Mouse (Mus musculus): ENCODE measurements around the gene Prkcg. TPM values are rescaled to one million over a fixed set of nuclear protein-coding genes. Genes with fewer than 3 reads are reported as not detected.
"Not testable (repeated sequence)": the region's sequence is repeated elsewhere in the genome, so short reads cannot be mapped to it uniquely, and the experiment has no call there.

Prkcg gene
- polyA plus RNA-seq, 1 experiment from 2014 or later, result 0.36 TPM

DNA sequence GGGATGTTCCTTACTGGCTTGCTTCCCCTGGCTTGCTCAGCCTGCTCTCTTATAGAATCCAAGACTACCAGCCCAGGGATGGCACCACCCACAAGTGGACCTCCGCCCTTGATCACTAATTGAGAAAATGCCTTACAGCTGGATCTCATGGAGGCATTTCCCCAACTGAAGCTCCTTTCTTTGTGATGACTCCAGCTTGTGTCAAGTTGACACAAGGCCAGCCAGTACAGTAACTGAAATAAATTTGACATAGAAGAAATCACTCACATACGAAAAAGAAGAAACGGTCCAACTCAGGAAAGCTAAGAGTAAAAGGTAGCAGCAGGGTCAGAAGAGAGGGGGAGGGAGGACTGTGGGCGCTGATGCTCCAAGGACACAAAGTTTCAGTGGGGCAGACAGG, 12.2 kb upstream of the Prkcg start:
- not testable (repeated sequence) for H3K36me3 ChIP-seq (replicated peaks); H3K27me3 ChIP-seq (replicated peaks; ENCODE audit: low read depth, poor library complexity, severe bottlenecking); H3K9me3 ChIP-seq; DNase-seq (ENCODE audit: low spot score); H3K4me3 ChIP-seq
- Histone ChIP-seq H3K4me1 (peaks cover 10% of the 10 kb centered on the region), H3K27ac (replicated peaks) (peak overlapping the region; percentile 44)
- 25% methylated on average over 4 of the region's 4 CpGs for WGBS

DNA sequence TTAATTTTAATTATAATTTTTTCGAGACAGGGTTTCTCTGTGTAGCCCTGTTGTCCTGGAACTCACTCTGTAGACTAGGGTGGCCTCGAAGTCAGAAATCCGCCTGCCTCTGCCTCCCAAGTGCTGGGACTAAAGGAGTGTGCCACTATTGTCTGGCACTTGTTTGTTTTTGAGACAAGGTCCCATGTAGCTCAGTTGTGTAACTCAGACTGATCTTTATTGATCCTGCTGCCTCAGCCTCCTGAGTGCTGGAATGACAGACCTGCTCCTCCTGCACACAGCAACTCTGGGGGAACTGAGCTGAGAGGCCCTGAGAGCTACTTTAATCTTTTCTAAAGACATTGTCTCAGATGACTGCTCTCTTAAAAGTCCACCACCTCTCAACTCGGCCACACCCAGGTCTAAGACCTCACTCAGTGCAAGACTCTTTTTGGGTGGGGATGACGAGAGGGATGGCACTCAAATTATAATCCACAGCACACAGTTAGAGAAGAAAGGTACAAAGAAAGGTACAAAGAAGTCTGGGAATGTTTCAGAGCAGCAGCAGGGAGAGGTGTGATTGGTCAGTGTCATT, 8.8 kb upstream of the Prkcg start:
- H3K9me3 ChIP-seq, result no peaks in the 10 kb centered on the region
- 76% methylated on average over 5 of the region's 5 CpGs for WGBS
- H3K27me3 ChIP-seq (replicated peaks; ENCODE audit: low read depth, poor library complexity, severe bottlenecking), result no peaks in the 10 kb centered on the region
- H3K4me1 ChIP-seq, result peaks cover 10% of the 10 kb centered on the region
- H3K36me3 ChIP-seq (replicated peaks), result no peaks in the 10 kb centered on the region
- no peak overlapping the region for H3K4me3 ChIP-seq
- DNase-seq (ENCODE audit: low spot score), result no peak
- no peak overlapping the region for H3K27ac ChIP-seq (replicated peaks)

DNA sequence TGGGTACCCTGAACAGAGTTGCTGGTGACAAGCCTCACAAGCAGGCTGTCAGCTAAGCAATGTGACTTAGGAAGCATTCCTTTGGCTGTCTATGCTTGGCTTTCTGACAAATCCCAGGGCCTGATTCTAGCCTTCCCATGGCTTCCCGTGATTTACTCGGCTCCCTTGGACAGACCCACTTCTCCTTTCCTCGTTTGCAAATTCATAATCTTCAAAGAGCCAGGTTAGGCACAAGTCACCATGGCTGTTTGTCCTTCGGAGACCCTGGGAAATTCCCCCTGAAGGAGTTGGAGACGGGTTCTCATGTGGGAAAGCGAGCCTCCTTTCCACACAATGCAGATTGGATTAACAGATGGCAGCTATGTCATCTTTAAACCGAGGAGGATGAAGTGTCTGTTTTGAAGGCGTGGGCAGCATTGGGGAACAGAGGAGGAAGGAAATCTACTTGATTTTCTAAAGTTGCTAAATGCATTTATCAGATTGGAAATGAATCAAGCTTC, 8.3 kb upstream of the Prkcg start:
- H3K9me3 ChIP-seq, result no peaks in the 10 kb centered on the region
- 59% methylated on average over 8 of the region's 8 CpGs for WGBS
- no peak overlapping the region for H3K4me3 ChIP-seq
- no peak for DNase-seq (ENCODE audit: low spot score)
- no peaks in the 10 kb centered on the region for H3K36me3 ChIP-seq (replicated peaks)
- H3K27ac ChIP-seq (replicated peaks), result no peak overlapping the region
- peaks cover 6% of the 10 kb centered on the region for H3K4me1 ChIP-seq
- H3K27me3 ChIP-seq (replicated peaks; ENCODE audit: low read depth, poor library complexity, severe bottlenecking), result no peaks in the 10 kb centered on the region

DNA sequence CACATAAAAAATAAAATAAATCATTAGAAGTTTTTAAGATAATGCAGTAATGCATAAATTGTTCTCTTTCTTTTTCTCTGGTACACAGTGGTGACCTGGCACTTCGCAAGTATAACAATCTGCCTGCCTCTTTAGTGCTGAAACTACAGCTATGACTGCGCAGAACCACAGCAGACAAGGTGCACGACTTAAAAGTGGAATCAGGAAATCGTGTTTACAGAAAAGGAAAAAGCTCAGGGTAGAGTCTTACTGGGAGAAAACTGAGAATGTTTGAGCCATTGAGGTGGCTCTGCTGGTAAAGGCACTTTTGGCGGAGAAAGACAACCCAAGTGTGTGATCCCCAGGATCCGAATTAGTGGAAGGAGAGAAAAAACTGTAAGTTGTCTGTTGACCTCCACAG, 7.2 kb upstream of the Prkcg start:
- no peaks in the 10 kb centered on the region for H3K36me3 ChIP-seq (replicated peaks)
- no peaks in the 10 kb centered on the region for H3K9me3 ChIP-seq
- no peak overlapping the region for H3K4me3 ChIP-seq
- no peaks in the 10 kb centered on the region for H3K27me3 ChIP-seq (replicated peaks; ENCODE audit: low read depth, poor library complexity, severe bottlenecking)
- DNase-seq (ENCODE audit: low spot score), result no peak
- whole genome bisulfite sequencing, result 82% methylated on average over 6 of the region's 6 CpGs
- H3K27ac ChIP-seq (replicated peaks), result no peak overlapping the region
- peaks cover 6% of the 10 kb centered on the region for H3K4me1 ChIP-seq

DNA sequence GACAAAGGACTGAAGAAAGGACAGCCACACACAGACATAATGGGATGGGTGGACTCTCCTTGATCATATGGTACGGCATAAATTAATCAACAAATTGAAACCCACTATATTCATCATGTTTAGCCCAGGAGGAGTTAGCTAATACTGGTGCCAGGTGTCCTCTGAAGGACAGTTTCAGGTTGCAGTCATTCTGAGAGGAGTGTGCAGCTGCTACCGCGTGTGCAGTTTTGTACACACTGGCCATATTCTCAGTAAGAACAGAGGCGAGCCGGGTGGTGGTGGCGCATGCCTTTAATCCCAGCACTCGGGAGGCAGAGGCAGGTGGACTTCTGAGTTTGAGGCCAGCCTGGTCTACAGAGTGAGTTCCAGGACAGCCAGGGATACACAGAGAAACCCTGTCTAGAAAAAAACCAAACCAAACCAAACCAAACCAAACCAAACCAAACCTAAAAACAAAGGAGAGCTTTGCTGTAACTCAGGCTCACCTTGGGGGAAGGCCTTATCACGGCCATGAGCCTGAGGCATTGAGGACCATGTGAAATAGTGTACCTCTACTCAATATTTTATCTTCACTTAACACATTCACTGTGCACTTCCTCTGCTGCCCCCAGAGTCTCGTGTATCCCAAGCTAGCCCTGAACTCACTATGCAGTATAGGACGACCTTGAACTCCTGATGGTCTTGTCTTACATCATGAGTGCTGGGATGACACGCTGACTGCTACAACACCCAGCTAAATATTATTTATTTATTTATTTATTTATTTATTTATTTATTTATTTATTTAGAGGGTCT, 5.7 kb upstream of the Prkcg start:
- H3K9me3 ChIP-seq, result no peaks in the 10 kb centered on the region
- 89% methylated on average over 11 of the region's 11 CpGs for WGBS
- DNase-seq (ENCODE audit: low spot score), result no peak

DNA sequence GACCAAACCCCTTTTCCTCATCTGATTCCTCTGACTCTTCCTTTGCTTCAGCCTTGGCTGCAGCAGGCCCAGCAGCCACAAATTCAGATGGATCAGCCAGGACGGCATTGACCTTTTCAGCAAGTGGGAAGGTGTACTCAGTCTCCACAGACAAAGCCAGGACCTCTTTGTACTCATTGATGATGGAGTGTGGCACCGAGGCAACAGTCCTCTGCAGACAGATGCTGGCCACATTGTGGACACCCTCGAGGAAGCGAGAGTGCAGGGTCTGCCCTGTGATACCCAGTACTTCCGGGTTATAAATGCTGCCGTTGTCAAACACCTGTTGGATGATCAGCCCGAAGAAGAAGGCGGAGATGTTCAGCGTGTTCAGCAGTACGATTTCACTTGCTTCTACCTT, 4.4 kb upstream of the Prkcg start:
- H3K27ac ChIP-seq (replicated peaks), result no peak overlapping the region
- H3K9me3 ChIP-seq, result no peaks in the 10 kb centered on the region
- H3K4me3 ChIP-seq, result no peak overlapping the region
- 87% methylated on average over 10 of the region's 10 CpGs for WGBS
- no peaks in the 10 kb centered on the region for H3K36me3 ChIP-seq (replicated peaks)
- H3K4me1 ChIP-seq, result peaks cover 14% of the 10 kb centered on the region
- no peaks in the 10 kb centered on the region for H3K27me3 ChIP-seq (replicated peaks; ENCODE audit: low read depth, poor library complexity, severe bottlenecking)
- no peak for DNase-seq (ENCODE audit: low spot score)

More for the DNA sequence above, 5.7 kb upstream of the Prkcg start:
- peaks cover 5% of the 10 kb centered on the region; the same call in 1 of the 2 replicates for H3K4me1 ChIP-seq
- no peaks in the 10 kb centered on the region for H3K27me3 ChIP-seq (replicated peaks; ENCODE audit: low read depth, poor library complexity, severe bottlenecking)
- H3K36me3 ChIP-seq (replicated peaks), result no peaks in the 10 kb centered on the region
- H3K27ac ChIP-seq (replicated peaks), result no peak overlapping the region
- H3K4me3 ChIP-seq, result no peak overlapping the region

DNA sequence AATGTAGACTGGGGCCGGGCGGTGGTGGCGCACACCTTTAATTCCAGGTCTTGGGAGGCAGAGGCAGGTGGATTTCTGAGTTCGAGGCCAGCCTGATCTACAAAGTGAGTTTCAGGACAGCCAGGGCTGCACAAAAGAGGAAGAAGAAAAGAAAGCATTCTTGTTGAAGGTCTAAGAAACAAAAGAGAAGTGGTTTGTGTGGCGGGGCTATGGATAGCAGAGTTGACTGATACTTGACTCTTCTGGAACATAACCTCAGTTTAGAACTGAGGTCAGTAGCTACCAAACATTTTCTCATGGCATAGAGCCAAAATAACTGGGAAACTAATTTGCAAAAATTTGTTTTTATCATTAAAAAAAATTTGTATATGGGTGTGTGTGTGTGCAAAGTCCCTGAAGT, 2.9 kb upstream of the Prkcg start:
- Histone ChIP-seq H3K36me3 (replicated peaks) (no peaks in the 10 kb centered on the region), H3K27ac (replicated peaks) (no peak overlapping the region)
- 91% methylated on average over 5 of the region's 5 CpGs for WGBS

DNA sequence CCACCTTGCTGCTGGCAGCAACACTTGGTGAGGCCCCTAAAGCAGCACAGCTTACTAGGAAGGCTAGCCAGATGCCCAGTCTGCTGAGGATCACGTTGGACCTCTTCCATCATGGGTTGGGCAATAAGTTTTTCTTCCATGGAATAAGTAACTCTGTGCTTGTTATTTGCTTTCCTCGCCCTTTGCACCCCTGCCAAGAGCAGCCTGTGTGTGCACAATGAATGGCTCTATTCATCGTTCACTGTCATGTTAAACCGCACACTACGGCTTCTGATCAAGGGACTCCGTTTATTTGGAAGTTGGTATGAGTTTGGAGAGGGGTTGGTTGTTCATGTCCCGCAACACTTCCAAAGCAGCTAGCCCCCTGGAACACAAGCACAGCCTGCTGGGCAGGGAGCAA, 1.8 kb upstream of the Prkcg start:
- peaks cover 38% of the 10 kb centered on the region for H3K4me1 ChIP-seq
- DNase-seq (ENCODE audit: low spot score), result no peak
- H3K36me3 ChIP-seq (replicated peaks), result no peaks in the 10 kb centered on the region
- no peaks in the 10 kb centered on the region for H3K9me3 ChIP-seq
- H3K4me3 ChIP-seq, result no peak overlapping the region
- no peak overlapping the region for H3K27ac ChIP-seq (replicated peaks)
- WGBS, result 52% methylated on average over 7 of the region's 7 CpGs
- no peaks in the 10 kb centered on the region for H3K27me3 ChIP-seq (replicated peaks; ENCODE audit: low read depth, poor library complexity, severe bottlenecking)

More for the DNA sequence above, 2.9 kb upstream of the Prkcg start:
- Histone ChIP-seq H3K27me3 (replicated peaks; ENCODE audit: low read depth, poor library complexity, severe bottlenecking) (no peaks in the 10 kb centered on the region), H3K9me3 (no peaks in the 10 kb centered on the region), H3K4me1 (peaks cover 28% of the 10 kb centered on the region), H3K4me3 (no peak overlapping the region)
- DNase-seq (ENCODE audit: low spot score), result no peak

DNA sequence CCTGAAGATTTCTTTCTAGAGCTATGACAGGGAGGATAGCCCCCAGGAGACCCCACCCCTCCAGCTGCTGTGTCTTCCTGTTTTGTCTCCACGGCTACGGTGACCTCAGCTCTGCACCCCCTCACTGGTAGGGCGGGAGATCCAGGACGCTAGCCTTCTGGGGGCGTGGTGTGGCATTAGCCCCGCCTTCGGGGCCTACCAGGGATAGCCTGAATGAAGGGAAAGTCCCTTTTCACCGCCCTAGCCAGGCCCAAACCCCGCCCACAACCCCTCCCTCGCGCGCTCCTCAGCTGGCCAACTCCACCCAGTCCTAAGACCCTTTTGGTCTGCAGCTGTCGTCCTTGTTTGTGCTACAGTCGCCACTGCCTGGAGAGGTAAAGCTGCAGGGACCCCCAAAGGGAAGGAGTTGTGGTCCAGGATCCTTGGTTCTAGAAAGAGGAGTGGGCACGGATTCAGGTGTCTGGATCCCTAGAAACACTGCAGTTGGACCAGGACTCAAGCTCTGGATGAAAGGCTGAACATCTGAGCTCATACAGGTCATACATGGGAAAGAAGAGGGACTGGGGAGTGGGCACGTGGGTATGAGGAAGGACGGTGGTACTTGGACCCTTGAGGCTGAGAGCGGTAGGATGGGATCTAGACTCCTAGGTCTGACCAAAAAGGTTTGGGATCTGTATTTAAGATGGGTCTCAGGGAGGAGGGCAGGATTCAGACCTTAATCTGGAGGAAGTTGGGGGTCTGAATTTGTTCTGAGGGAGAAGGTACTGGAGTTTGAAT, 1.5 kb downstream of the Prkcg start:
- DNase-seq (ENCODE audit: low spot score), result peak; percentile 97
- H3K4me3 ChIP-seq, result peak overlapping the region; percentile 58

DNA sequence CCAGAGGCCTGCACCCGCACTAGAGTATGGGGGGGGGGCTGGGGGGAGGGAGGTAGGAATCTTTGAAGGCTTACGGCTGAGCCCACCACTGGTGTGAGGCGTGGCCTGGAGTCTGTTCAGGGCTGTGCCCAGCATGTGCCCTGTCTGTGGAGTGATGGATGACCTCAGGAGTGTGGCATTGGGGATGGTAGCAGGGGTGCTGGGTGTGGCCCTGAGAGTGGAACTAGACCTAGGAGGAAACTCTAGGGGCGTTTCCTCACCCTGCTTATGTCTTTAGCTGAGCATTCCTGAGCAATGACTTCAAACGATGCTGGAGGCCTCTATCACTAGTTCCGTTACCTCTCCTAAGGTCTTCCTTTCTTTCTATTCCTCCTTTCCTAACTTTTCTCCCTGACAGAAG, 2.2 kb downstream of the Prkcg start:
- peak overlapping the region; percentile 58 for H3K4me3 ChIP-seq
- peak overlapping the region; percentile 89 for H3K27ac ChIP-seq (replicated peaks)
- WGBS, result 51% methylated on average over 6 of the region's 6 CpGs
- H3K4me1 ChIP-seq, result peaks cover 50% of the 10 kb centered on the region
- no peaks in the 10 kb centered on the region for H3K27me3 ChIP-seq (replicated peaks; ENCODE audit: low read depth, poor library complexity, severe bottlenecking)
- DNase-seq (ENCODE audit: low spot score), result no peak
- H3K9me3 ChIP-seq, result no peaks in the 10 kb centered on the region
- peaks cover 20% of the 10 kb centered on the region for H3K36me3 ChIP-seq (replicated peaks)

More for the DNA sequence above, 1.5 kb downstream of the Prkcg start:
- no peaks in the 10 kb centered on the region for H3K9me3 ChIP-seq
- H3K27ac ChIP-seq (replicated peaks), result peak overlapping the region; percentile 89
- no peaks in the 10 kb centered on the region for H3K27me3 ChIP-seq (replicated peaks; ENCODE audit: low read depth, poor library complexity, severe bottlenecking)
- peaks cover 13% of the 10 kb centered on the region for H3K36me3 ChIP-seq (replicated peaks)
- 1% methylated on average over 18 of the region's 18 CpGs for WGBS
- peaks cover 50% of the 10 kb centered on the region for H3K4me1 ChIP-seq

DNA sequence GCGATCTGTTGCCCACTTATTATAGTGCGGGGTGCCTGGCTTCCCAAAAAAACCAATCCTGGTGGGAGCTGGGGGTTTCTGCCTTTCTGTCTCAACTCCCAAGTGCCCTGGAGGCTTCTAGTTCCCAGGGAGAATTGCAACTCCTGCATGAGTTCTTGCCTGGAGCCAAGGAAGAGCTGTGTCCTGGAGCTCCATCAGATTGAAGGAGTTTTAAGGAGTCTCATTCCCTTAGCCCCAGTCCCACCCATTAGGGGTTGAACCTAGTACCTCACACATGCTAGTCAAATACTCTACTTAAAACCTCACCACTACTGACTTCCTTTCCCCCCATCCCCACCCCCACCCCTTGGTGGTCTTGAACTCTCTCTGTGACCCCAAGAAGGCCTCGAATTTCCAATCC, 2.8 kb downstream of the Prkcg start:
- H3K27ac ChIP-seq (replicated peaks), result peak overlapping the region; percentile 89; the same call in 1 of the 2 replicates
- WGBS, result 76% methylated on average over 3 of the region's 3 CpGs

DNA sequence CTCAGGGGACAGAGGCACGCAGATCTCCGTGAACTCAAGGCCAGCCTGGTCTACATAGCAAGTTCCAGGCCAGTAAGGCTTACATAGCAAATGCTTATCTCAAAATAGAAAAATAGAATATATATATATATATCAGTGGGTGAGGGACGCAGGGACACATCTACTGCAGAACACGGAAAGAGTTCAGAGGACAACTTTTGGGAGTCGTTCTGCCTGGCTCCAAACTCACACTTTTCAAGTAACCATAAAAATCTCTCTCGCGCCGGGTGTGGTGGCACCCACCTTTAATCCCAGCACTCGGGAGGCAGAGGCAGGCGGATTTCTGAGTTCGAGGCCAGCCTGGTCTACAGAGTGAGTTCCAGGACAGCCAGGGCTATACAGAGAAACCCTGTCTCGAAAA, 3.3 kb downstream of the Prkcg start:
- not testable (repeated sequence) for DNase-seq (ENCODE audit: low spot score); H3K27me3 ChIP-seq (replicated peaks; ENCODE audit: low read depth, poor library complexity, severe bottlenecking); H3K9me3 ChIP-seq
- 78% methylated on average over 12 of the region's 12 CpGs for WGBS
- Histone ChIP-seq H3K4me1 (peaks cover 47% of the 10 kb centered on the region), H3K36me3 (replicated peaks) (peaks cover 31% of the 10 kb centered on the region), H3K27ac (replicated peaks) (peak overlapping the region; percentile 89), H3K4me3 (peak overlapping the region; percentile 58; the same call in 1 of the 2 replicates)

More for the DNA sequence above, 2.8 kb downstream of the Prkcg start:
- Histone ChIP-seq H3K9me3 (no peaks in the 10 kb centered on the region), H3K4me1 (peaks cover 50% of the 10 kb centered on the region), H3K36me3 (replicated peaks) (peaks cover 25% of the 10 kb centered on the region), H3K4me3 (peak overlapping the region; percentile 58), H3K27me3 (replicated peaks; ENCODE audit: low read depth, poor library complexity, severe bottlenecking) (no peaks in the 10 kb centered on the region)
- no peak for DNase-seq (ENCODE audit: low spot score)
